Comparison of ENCODE assay signal across 12 mouse cellular contexts in genomic region chrX:99241684-99242118, GRCm38 (mm10).
A peak's percentile ranks its signal among the peaks of the same experiment; 100 is the strongest.
DNase-seq lines count a peak whose midpoint lies in the region; ATAC-seq and TF ChIP-seq lines count a peak whose summit lies in the region.
"Had no signal": no experiment of that assay in that cellular context is flagged by ENCODE, and none has a peak within 500 bp of the region (broad histone marks: within the 10 kb centered on the region; RNA-seq: fewer than 3 reads in every experiment).

No protein-coding gene starts in this region.

- no peak for TF ChIP-seq POLR2A in kidney, adult 2 months (IDR thresholded peaks at IDR 0.05; ENCODE audit: low read depth, low read length)

- DNase-seq in kidney, adult 2 months: peak; percentile 29
- DNase-seq in kidney, adult 18-20 months: no peak
- peak; percentile 3 for DNase-seq in R1 (ENCODE audit: low read depth, low spot score)
- DNase-seq in lung, postnatal 36 days: peak; percentile 30
- no peak for DNase-seq in B cell, adult 2 months
- no peak for DNase-seq in right cerebral cortex, postnatal 10 days (ENCODE audit: low spot score in 2 of 2)
- DNase-seq: cerebellum, adult 11 months; midbrain, embryonic 14.5 days; spleen, adult 18-20 months had no signal

- H3K9ac ChIP-seq in intestine, embryonic 16.5 days (ENCODE audit: low read depth, low read length): no peak overlapping the region
- H3K9ac ChIP-seq in hindbrain, embryonic 13.5 days: no peak overlapping the region
- H3K9ac ChIP-seq: embryonic facial prominence, embryonic 12.5 days had no signal

- H3K27me3 ChIP-seq in kidney, adult 2 months (replicated peaks; ENCODE audit: control insufficient read depth, insufficient read depth, low read length): no peaks in the 10 kb centered on the region
- H3K27me3 ChIP-seq in intestine, embryonic 16.5 days (replicated peaks; ENCODE audit: control insufficient read depth, insufficient read depth, low read length): peaks cover 4% of the 10 kb centered on the region; the same call in 1 of the 2 replicates
- H3K27me3 ChIP-seq in hindbrain, embryonic 13.5 days: peaks cover 58% of the 10 kb centered on the region

- H3K27ac ChIP-seq in kidney, adult 2 months (ENCODE audit: insufficient read depth, low read depth, low read length): no peak overlapping the region
- H3K27ac ChIP-seq in intestine, embryonic 16.5 days (ENCODE audit: low read length): peak overlapping the region; percentile 33; the same call in 1 of the 2 replicates
- H3K27ac ChIP-seq in hindbrain, embryonic 13.5 days: no peak overlapping the region
- H3K27ac ChIP-seq: embryonic facial prominence, embryonic 12.5 days had no signal

- no peaks in the 10 kb centered on the region for H3K36me3 ChIP-seq in kidney, adult 2 months (ENCODE audit: control insufficient read depth, insufficient read depth, low read length)
- H3K36me3 ChIP-seq in intestine, embryonic 16.5 days (ENCODE audit: control insufficient read depth, insufficient read depth, low read length): no peaks in the 10 kb centered on the region
- no peaks in the 10 kb centered on the region for H3K36me3 ChIP-seq in hindbrain, embryonic 13.5 days
- H3K36me3 ChIP-seq: embryonic facial prominence, embryonic 12.5 days had no signal

- H3K4me3 ChIP-seq in kidney, adult 2 months (ENCODE audit: insufficient read depth, low read depth, low read length): no peak overlapping the region
- H3K4me3 ChIP-seq in intestine, embryonic 16.5 days (ENCODE audit: low read length): no peak overlapping the region
- no peak overlapping the region for H3K4me3 ChIP-seq in hindbrain, embryonic 13.5 days
- H3K4me3 ChIP-seq: embryonic facial prominence, embryonic 12.5 days had no signal

- ATAC-seq in intestine, embryonic 16.5 days: peak; percentile 53
- ATAC-seq in hindbrain, embryonic 13.5 days (ENCODE audit: low FRiP score): no peak

- no peaks in the 10 kb centered on the region for H3K9me3 ChIP-seq in intestine, embryonic 16.5 days (ENCODE audit: control insufficient read depth, low read length)
- H3K9me3 ChIP-seq in hindbrain, embryonic 13.5 days: no peaks in the 10 kb centered on the region
- H3K9me3 ChIP-seq: embryonic facial prominence, embryonic 12.5 days had no signal

- no peaks in the 10 kb centered on the region for H3K4me1 ChIP-seq in kidney, adult 2 months (ENCODE audit: control insufficient read depth, insufficient read depth, low read length)
- no peaks in the 10 kb centered on the region for H3K4me1 ChIP-seq in intestine, embryonic 16.5 days (ENCODE audit: control insufficient read depth, insufficient read depth, low read length)
- no peaks in the 10 kb centered on the region for H3K4me1 ChIP-seq in hindbrain, embryonic 13.5 days (replicated peaks)

- no peak overlapping the region for H3K4me2 ChIP-seq in intestine, embryonic 16.5 days (ENCODE audit: low read depth, low read length)
- H3K4me2 ChIP-seq in hindbrain, embryonic 13.5 days: no peak overlapping the region
- H3K4me2 ChIP-seq: embryonic facial prominence, embryonic 12.5 days had no signal

- no peak for TF ChIP-seq CTCF in kidney, adult 2 months (conservative IDR thresholded peaks at IDR 0.05; ENCODE audit: insufficient read depth, insufficient read length, low read depth, low read length)

- WGBS in kidney, adult 2 months: 41% methylated on average over 5 of the region's 5 CpGs
- 41% methylated on average over 5 of the region's 5 CpGs for WGBS in intestine, embryonic 16.5 days
- WGBS in hindbrain, embryonic 13.5 days: 52% methylated on average over 5 of the region's 5 CpGs

Comparison
In these comparisons a context has a peak if more than half of its experiments do, and no peak if none do; other contexts are left out.
1. DNase-seq: peak in kidney, adult 2 months (single experiment), R1 (single experiment) and lung, postnatal 36 days (single experiment); none in kidney, adult 18-20 months (single experiment), B cell, adult 2 months (0 of 2) and right cerebral cortex, postnatal 10 days (0 of 2).